Mouse (Mus musculus): Measurements from ENCODE around the gene Smim26.

Gene Smim26

GRCm38 (mm10) chr2:144593951-144594651 is at the start of gene Smim26:
Gene Smim26 (plus strand): TSS chr2:144594054.
- DNase-seq (ENCODE audit: low spot score) = peak; percentile 69

- DNase-seq (ENCODE audit: low spot score) = no peak
These were observed 49.2 kb upstream of the Smim26 start for GRCm38 (mm10) chr2:144544630-144545029.

GRCm38 (mm10) chr2:144545061-144545460 is 48.8 kb upstream of the Smim26 start:
- DNase-seq (ENCODE audit: low spot score) = no peak

- no peak for DNase-seq (ENCODE audit: low spot score)
These were observed 48.4 kb upstream of the Smim26 start for GRCm38 (mm10) chr2:144545481-144545880.

GRCm38 (mm10) chr2:144547559-144547958 is 46.3 kb upstream of the Smim26 start:
- no peak for DNase-seq (ENCODE audit: low spot score)

GRCm38 (mm10) chr2:144550529-144550928 is 43.3 kb upstream of the Smim26 start, which contains the start of gene Rbbp9:
Gene Rbbp9 (minus strand): TSS chr2:144550869.
- peak; percentile 41 for DNase-seq (ENCODE audit: low spot score)

GRCm38 (mm10) chr2:144553905-144554304 is 39.9 kb upstream of the Smim26 start:
- DNase-seq (ENCODE audit: low spot score) = no peak

- DNase-seq (ENCODE audit: low spot score) = no peak
These were observed 38.5 kb upstream of the Smim26 start for GRCm38 (mm10) chr2:144555286-144555819.

- peak; percentile 95 for DNase-seq (ENCODE audit: low spot score)
These were observed 37.9 kb upstream of the Smim26 start, which contains the start of gene Sec23b for GRCm38 (mm10) chr2:144555820-144556552. Gene Sec23b (plus strand): TSS chr2:144556229.

GRCm38 (mm10) chr2:144588723-144589122 is 5.1 kb upstream of the Smim26 start:
- no peak for DNase-seq (ENCODE audit: low spot score)

GRCm38 (mm10) chr2:144593036-144593435 is 818 bp upstream of the Smim26 start:
- DNase-seq (ENCODE audit: low spot score) = peak; percentile 5

- no peak for DNase-seq (ENCODE audit: low spot score)
These were observed 4.2 kb downstream of the Smim26 start for GRCm38 (mm10) chr2:144598006-144598405.

- peak; percentile 83 for DNase-seq (ENCODE audit: low spot score)
These were observed 6.2 kb downstream of the Smim26 start, which contains the start of gene Dtd1 for GRCm38 (mm10) chr2:144599831-144600687. Gene Dtd1 (plus strand): TSS chr2:144599897.

GRCm38 (mm10) chr2:144601576-144601975 is 7.7 kb downstream of the Smim26 start:
- no peak for DNase-seq (ENCODE audit: low spot score)

GRCm38 (mm10) chr2:144613956-144614355 is 20.1 kb downstream of the Smim26 start:
- DNase-seq (ENCODE audit: low spot score) = no peak

- DNase-seq (ENCODE audit: low spot score) = no peak
These were observed 23.4 kb downstream of the Smim26 start for GRCm38 (mm10) chr2:144617074-144617874.

- no peak for DNase-seq (ENCODE audit: low spot score)
These were observed 27.6 kb downstream of the Smim26 start for GRCm38 (mm10) chr2:144621491-144621890.

GRCm38 (mm10) chr2:144633551-144633950 is 39.7 kb downstream of the Smim26 start:
- no peak for DNase-seq (ENCODE audit: low spot score)

GRCm38 (mm10) chr2:144634231-144634630 is 40.4 kb downstream of the Smim26 start:
- no peak for DNase-seq (ENCODE audit: low spot score)

- DNase-seq (ENCODE audit: low spot score) = no peak
These were observed 40.9 kb downstream of the Smim26 start for GRCm38 (mm10) chr2:144634729-144635128.
